Mouse (Mus musculus) intestine, postnatal 0 days (tissue): ENCODE results near the gene Hyal1. TPM values are rescaled to one million over a fixed set of nuclear protein-coding genes. Genes with fewer than 3 reads are reported as not detected.

Source experiments
- ATAC-seq: fragments of 200-750 bp; cut with Nextera tagmentation; 2 replicates; pipeline ENCODE4 v1.8.0; 2017; ENCODE audit warnings: mild to moderate bottlenecking, moderate TSS enrichment, moderate library complexity
- H3K27ac ChIP-seq: fragments of 300-500 bp; sonication (generic); 2 replicates; pipeline ENCODE4 v1.5.1; 2014; ENCODE audit warnings: mild to moderate bottlenecking, low read depth, low read length, moderate library complexity
- H3K27me3 ChIP-seq: fragments of 300-500 bp; sonication (generic); replicated peaks from 2 replicates; pipeline ENCODE4 v1.6.1; 2014; ENCODE audit warnings: low read length, mixed read lengths; ENCODE audit not compliant: control insufficient read depth, insufficient read depth
- H3K36me3 ChIP-seq: fragments of 300-500 bp; sonication (generic); 2 replicates; pipeline ENCODE4 v1.6.1; 2014; ENCODE audit warnings: mild to moderate bottlenecking, moderate library complexity; ENCODE audit not compliant: control insufficient read depth, insufficient read depth
- H3K4me1 ChIP-seq: fragments of 300-500 bp; sonication (generic); replicated peaks from 2 replicates; pipeline ENCODE4 v1.6.1; 2014; ENCODE audit warnings: antibody characterized with exemption, low read length, mixed read lengths; ENCODE audit not compliant: control insufficient read depth, insufficient read depth
- H3K4me2 ChIP-seq: fragments of 300-500 bp; sonication (generic); replicated peaks from 2 replicates; pipeline ENCODE4 v1.6.1; 2014; ENCODE audit warnings: low read depth, mild to moderate bottlenecking, moderate library complexity
- H3K4me3 ChIP-seq: fragments of 300-500 bp; sonication (generic); 2 replicates; pipeline ENCODE4 v1.5.1; 2014; ENCODE audit warnings: low read depth, low read length
- H3K9ac ChIP-seq: fragments of 300-500 bp; sonication (generic); 2 replicates; pipeline ENCODE4 v1.6.1; 2014; ENCODE audit warnings: mild to moderate bottlenecking, low read depth, low read length
- H3K9me3 ChIP-seq: fragments of 300-500 bp; sonication (generic); 2 replicates; pipeline ENCODE4 v1.6.1; 2016; ENCODE audit warnings: mixed run types; ENCODE audit not compliant: control insufficient read depth
- CTCF ChIP-seq: sonication (generic); IDR thresholded peaks from 2 replicates; pipeline ENCODE4 v1.5.1; 2016; ENCODE audit warnings: low read depth, mild to moderate bottlenecking, control low read depth, antibody characterized with exemption, moderate library complexity
- WGBS: fragments of 180-500 bp; shearing (Covaris S2); extraction: QIAGEN DNeasy Blood & Tissue Kit; methylation state at CpG from one replicate; pipeline ENCODE4 v1.1.7; 2014; 5-methylcytosine and 5-hydroxymethylcytosine counted together
- polyA plus RNA-seq: library from polyadenylated mRNA; unstranded; fragments of >200 nt; fragmentation: Nextera tagmentation; extraction: Ambion mirVana; gene quantifications from 2 replicates; pipeline ENCODE4 v1.2.1, GENCODE M21; 2015

Hyal1 gene
- polyA plus RNA-seq, 1 experiment from 2014 or later = 2.4 TPM

GRCm38 (mm10) chr9:107575579-107576356 lies 959 bp upstream of the Hyal1 start:
- Histone ChIP-seq H3K36me3 (peaks cover 24% of the 10 kb centered on the region; the same call in 1 of the 2 replicates), H3K27me3 (no peaks in the 10 kb centered on the region), H3K27ac (peak overlapping the region; percentile 55), H3K4me1 (peaks cover 11% of the 10 kb centered on the region), H3K9me3 (no peaks in the 10 kb centered on the region), H3K9ac (no peak overlapping the region), H3K4me2 (peak overlapping the region; percentile 59; the same call in 1 of the 2 replicates), H3K4me3 (no peak overlapping the region)
- peak; percentile 77 for ATAC-seq
- WGBS = 43% methylated on average over 14 of the region's 14 CpGs
- no peak for TF ChIP-seq CTCF

- Histone ChIP-seq H3K9me3 (no peaks in the 10 kb centered on the region), H3K9ac (no peak overlapping the region), H3K27ac (no peak overlapping the region; the same call in 1 of the 2 replicates), H3K4me3 (no peak overlapping the region), H3K36me3 (peaks cover 10% of the 10 kb centered on the region; the same call in 1 of the 2 replicates), H3K4me1 (0 out of 2 replicates have a peak, but pooled peaks cover 5% of the 10 kb centered on the region), H3K27me3 (no peaks in the 10 kb centered on the region), H3K4me2 (no peak overlapping the region; the same call in 1 of the 2 replicates)
- TF ChIP-seq CTCF = no peak
- ATAC-seq = no peak
- 90% methylated on average over 10 of the region's 10 CpGs for WGBS
Measured at GRCm38 (mm10) chr9:107577871-107578270, 1.1 kb downstream of the Hyal1 start.

GRCm38 (mm10) chr9:107578587-107578986 lies 1.9 kb downstream of the Hyal1 start, which contains the start of gene Naa80:
TSS of gene Naa80 (plus strand) at chr9:107578887.
- Histone ChIP-seq H3K9ac (no peak within 1 kb of the TSS), H3K27ac (no peak within 1 kb of the TSS; the same call in 1 of the 2 replicates), H3K9me3 (no peaks in the 10 kb centered on the region), H3K36me3 (peaks cover 13% of the 10 kb centered on the region), H3K27me3 (no peaks in the 10 kb centered on the region), H3K4me1 (0 out of 2 replicates have a peak, but pooled peaks cover 5% of the 10 kb centered on the region), H3K4me2 (peak within 1 kb of the TSS; percentile 91; the same call in 1 of the 2 replicates), H3K4me3 (no peak within 1 kb of the TSS)
- ATAC-seq = no peak
- 72% methylated on average over 3 of the region's 3 CpGs for WGBS
- no peak for TF ChIP-seq CTCF

- TF ChIP-seq CTCF = no peak
- Histone ChIP-seq H3K36me3 (peaks cover 17% of the 10 kb centered on the region), H3K4me2 (0 out of 2 replicates have a peak overlapping the region, but pooled peaks have one; percentile 91), H3K9ac (no peak overlapping the region), H3K27me3 (no peaks in the 10 kb centered on the region), H3K4me3 (no peak overlapping the region), H3K27ac (no peak overlapping the region; the same call in 1 of the 2 replicates), H3K9me3 (no peaks in the 10 kb centered on the region), H3K4me1 (0 out of 2 replicates have a peak, but pooled peaks cover 5% of the 10 kb centered on the region)
- ATAC-seq = no peak
- 93% methylated on average over 14 of the region's 14 CpGs for WGBS
Measured at GRCm38 (mm10) chr9:107579023-107579900, 2.5 kb downstream of the Hyal1 start.

- H3K27me3 ChIP-seq = no peaks in the 10 kb centered on the region
- H3K4me1 ChIP-seq = 0 out of 2 replicates have a peak, but pooled peaks cover 5% of the 10 kb centered on the region
- WGBS = under 1% methylated on average over 32 of the region's 32 CpGs
- H3K36me3 ChIP-seq = peaks cover 18% of the 10 kb centered on the region
- peak within 1 kb of the TSS; percentile 51 for H3K4me3 ChIP-seq
- H3K9me3 ChIP-seq = no peaks in the 10 kb centered on the region
- H3K27ac ChIP-seq = peak within 1 kb of the TSS; percentile 84
- peak within 1 kb of the TSS; percentile 91 for H3K4me2 ChIP-seq
- no peak for TF ChIP-seq CTCF
- peak; percentile 60 for ATAC-seq
- H3K9ac ChIP-seq = peak within 1 kb of the TSS; percentile 70
Measured at GRCm38 (mm10) chr9:107580501-107581317, 4.0 kb downstream of the Hyal1 start, which contains the start of gene Hyal3. TSS of gene Hyal3 (plus strand) at chr9:107580818.
